Mouse (Mus musculus): ENCODE measurements around the gene Trim7. TPM values are rescaled to one million over a fixed set of nuclear protein-coding genes. Genes with fewer than 3 reads are reported as not detected.
"Not testable (repeated sequence)": the region's sequence is repeated elsewhere in the genome, so short reads cannot be mapped to it uniquely, and the experiment has no call there.

Gene Trim7
- polyA plus RNA-seq, 1 experiment from 2014 or later = 1.4 TPM

GRCm38 (mm10) chr11:48841213-48841612, 15.3 kb downstream of the Trim7 start:
- ATAC-seq = no peak
- 90% methylated on average over 5 of the region's 5 CpGs for WGBS
- no peak overlapping the region for H3K27ac ChIP-seq (ENCODE audit: low read length)

GRCm38 (mm10) chr11:48842378-48842792, 16.4 kb downstream of the Trim7 start:
- Histone ChIP-seq H3K4me1 (replicated peaks; ENCODE audit: control insufficient read depth, insufficient read depth, low read length) (peaks cover 6% of the 10 kb centered on the region), H3K4me2 (ENCODE audit: low read length) (no peak overlapping the region), H3K9ac (replicated peaks; ENCODE audit: low read depth, low read length) (no peak overlapping the region), H3K27ac (ENCODE audit: low read length) (no peak overlapping the region), H3K27me3 (replicated peaks; ENCODE audit: control insufficient read depth, insufficient read depth, low read length) (no peaks in the 10 kb centered on the region; the same call in 1 of the 2 replicates), H3K4me3 (replicated peaks; ENCODE audit: low read length) (no peak overlapping the region), H3K9me3 (ENCODE audit: control insufficient read depth, low read length) (no peaks in the 10 kb centered on the region), H3K36me3 (ENCODE audit: control insufficient read depth, insufficient read depth) (no peaks in the 10 kb centered on the region)
- ATAC-seq = no peak
- WGBS = 84% methylated on average over 4 of the region's 4 CpGs

More at GRCm38 (mm10) chr11:48841213-48841612, 15.3 kb downstream of the Trim7 start:
- Histone ChIP-seq H3K9ac (replicated peaks; ENCODE audit: low read depth, low read length) (no peak overlapping the region), H3K4me3 (replicated peaks; ENCODE audit: low read length) (no peak overlapping the region), H3K4me1 (replicated peaks; ENCODE audit: control insufficient read depth, insufficient read depth, low read length) (peaks cover 10% of the 10 kb centered on the region), H3K27me3 (replicated peaks; ENCODE audit: control insufficient read depth, insufficient read depth, low read length) (no peaks in the 10 kb centered on the region; the same call in 1 of the 2 replicates), H3K9me3 (ENCODE audit: control insufficient read depth, low read length) (no peaks in the 10 kb centered on the region), H3K36me3 (ENCODE audit: control insufficient read depth, insufficient read depth) (no peaks in the 10 kb centered on the region), H3K4me2 (ENCODE audit: low read length) (no peak overlapping the region)

- Histone ChIP-seq H3K27ac (ENCODE audit: low read length) (no peak overlapping the region), H3K4me3 (replicated peaks; ENCODE audit: low read length) (no peak overlapping the region), H3K4me2 (ENCODE audit: low read length) (no peak overlapping the region), H3K9me3 (ENCODE audit: control insufficient read depth, low read length) (no peaks in the 10 kb centered on the region), H3K27me3 (replicated peaks; ENCODE audit: control insufficient read depth, insufficient read depth, low read length) (no peaks in the 10 kb centered on the region; the same call in 1 of the 2 replicates), H3K4me1 (replicated peaks; ENCODE audit: control insufficient read depth, insufficient read depth, low read length) (peaks cover 6% of the 10 kb centered on the region), H3K36me3 (ENCODE audit: control insufficient read depth, insufficient read depth) (no peaks in the 10 kb centered on the region), H3K9ac (replicated peaks; ENCODE audit: low read depth, low read length) (no peak overlapping the region)
- no peak for ATAC-seq
- WGBS = 82% methylated on average over 11 of the region's 11 CpGs
These were observed 17.3 kb downstream of the Trim7 start for GRCm38 (mm10) chr11:48843202-48843601.

GRCm38 (mm10) chr11:48844309-48844708, 18.4 kb downstream of the Trim7 start:
- no peak for ATAC-seq
- H3K9me3 ChIP-seq (ENCODE audit: control insufficient read depth, low read length) = no peaks in the 10 kb centered on the region
- H3K4me1 ChIP-seq (replicated peaks; ENCODE audit: control insufficient read depth, insufficient read depth, low read length) = no peaks in the 10 kb centered on the region
- H3K36me3 ChIP-seq (ENCODE audit: control insufficient read depth, insufficient read depth) = no peaks in the 10 kb centered on the region
- H3K27ac ChIP-seq (ENCODE audit: low read length) = no peak overlapping the region
- no peak overlapping the region for H3K4me3 ChIP-seq (replicated peaks; ENCODE audit: low read length)
- H3K27me3 ChIP-seq (replicated peaks; ENCODE audit: control insufficient read depth, insufficient read depth, low read length) = no peaks in the 10 kb centered on the region; the same call in none of the 2 replicates
- H3K9ac ChIP-seq (replicated peaks; ENCODE audit: low read depth, low read length) = no peak overlapping the region
- H3K4me2 ChIP-seq (ENCODE audit: low read length) = no peak overlapping the region
- WGBS = 52% methylated on average over 6 of the region's 6 CpGs

GRCm38 (mm10) chr11:48845244-48845815, 19.4 kb downstream of the Trim7 start:
- Histone ChIP-seq H3K9ac (replicated peaks; ENCODE audit: low read depth, low read length) (no peak overlapping the region), H3K9me3 (ENCODE audit: control insufficient read depth, low read length) (no peaks in the 10 kb centered on the region), H3K27me3 (replicated peaks; ENCODE audit: control insufficient read depth, insufficient read depth, low read length) (no peaks in the 10 kb centered on the region; the same call in none of the 2 replicates), H3K36me3 (ENCODE audit: control insufficient read depth, insufficient read depth) (no peaks in the 10 kb centered on the region), H3K4me1 (replicated peaks; ENCODE audit: control insufficient read depth, insufficient read depth, low read length) (no peaks in the 10 kb centered on the region), H3K4me3 (replicated peaks; ENCODE audit: low read length) (no peak overlapping the region), H3K4me2 (ENCODE audit: low read length) (no peak overlapping the region), H3K27ac (ENCODE audit: low read length) (no peak overlapping the region)
- 35% methylated on average over 13 of the region's 13 CpGs for WGBS
- ATAC-seq = no peak

GRCm38 (mm10) chr11:48846362-48846761, 20.4 kb downstream of the Trim7 start:
- H3K27ac ChIP-seq (ENCODE audit: low read length); H3K4me2 ChIP-seq (ENCODE audit: low read length); H3K36me3 ChIP-seq (ENCODE audit: control insufficient read depth, insufficient read depth); H3K4me3 ChIP-seq (replicated peaks; ENCODE audit: low read length); ATAC-seq; H3K4me1 ChIP-seq (replicated peaks; ENCODE audit: control insufficient read depth, insufficient read depth, low read length); H3K9ac ChIP-seq (replicated peaks; ENCODE audit: low read depth, low read length); H3K27me3 ChIP-seq (replicated peaks; ENCODE audit: control insufficient read depth, insufficient read depth, low read length); H3K9me3 ChIP-seq (ENCODE audit: control insufficient read depth, low read length): not testable (repeated sequence)
- WGBS = 74% methylated on average over 2 of the region's 2 CpGs

GRCm38 (mm10) chr11:48846881-48847280, 20.9 kb downstream of the Trim7 start:
- ATAC-seq = no peak
- Histone ChIP-seq H3K9me3 (ENCODE audit: control insufficient read depth, low read length) (no peaks in the 10 kb centered on the region), H3K9ac (replicated peaks; ENCODE audit: low read depth, low read length) (no peak overlapping the region), H3K4me1 (replicated peaks; ENCODE audit: control insufficient read depth, insufficient read depth, low read length) (no peaks in the 10 kb centered on the region), H3K27ac (ENCODE audit: low read length) (no peak overlapping the region), H3K4me2 (ENCODE audit: low read length) (no peak overlapping the region), H3K4me3 (replicated peaks; ENCODE audit: low read length) (no peak overlapping the region), H3K36me3 (ENCODE audit: control insufficient read depth, insufficient read depth) (no peaks in the 10 kb centered on the region), H3K27me3 (replicated peaks; ENCODE audit: control insufficient read depth, insufficient read depth, low read length) (no peaks in the 10 kb centered on the region; the same call in none of the 2 replicates)
- 59% methylated on average over 5 of the region's 5 CpGs for WGBS

GRCm38 (mm10) chr11:48850240-48850639, 24.3 kb downstream of the Trim7 start:
- H3K4me1 ChIP-seq (replicated peaks; ENCODE audit: control insufficient read depth, insufficient read depth, low read length) = peaks cover 23% of the 10 kb centered on the region
- 37% methylated on average over 2 of the region's 2 CpGs for WGBS
- H3K4me3 ChIP-seq (replicated peaks; ENCODE audit: low read length) = no peak overlapping the region
- H3K9me3 ChIP-seq (ENCODE audit: control insufficient read depth, low read length) = no peaks in the 10 kb centered on the region
- no peak for ATAC-seq
- H3K27ac ChIP-seq (ENCODE audit: low read length) = no peak overlapping the region
- no peak overlapping the region for H3K4me2 ChIP-seq (ENCODE audit: low read length)
- no peak overlapping the region for H3K9ac ChIP-seq (replicated peaks; ENCODE audit: low read depth, low read length)
- H3K36me3 ChIP-seq (ENCODE audit: control insufficient read depth, insufficient read depth) = no peaks in the 10 kb centered on the region
- H3K27me3 ChIP-seq (replicated peaks; ENCODE audit: control insufficient read depth, insufficient read depth, low read length) = no peaks in the 10 kb centered on the region; the same call in 1 of the 2 replicates

GRCm38 (mm10) chr11:48851270-48851995, 25.5 kb downstream of the Trim7 start:
- no peaks in the 10 kb centered on the region for H3K36me3 ChIP-seq (ENCODE audit: control insufficient read depth, insufficient read depth)
- no peaks in the 10 kb centered on the region; the same call in 1 of the 2 replicates for H3K27me3 ChIP-seq (replicated peaks; ENCODE audit: control insufficient read depth, insufficient read depth, low read length)
- H3K4me3 ChIP-seq (replicated peaks; ENCODE audit: low read length) = no peak overlapping the region
- no peak overlapping the region for H3K27ac ChIP-seq (ENCODE audit: low read length)
- no peaks in the 10 kb centered on the region for H3K9me3 ChIP-seq (ENCODE audit: control insufficient read depth, low read length)
- 84% methylated on average over 4 of the region's 4 CpGs for WGBS
- no peak for ATAC-seq
- no peak overlapping the region for H3K9ac ChIP-seq (replicated peaks; ENCODE audit: low read depth, low read length)
- peaks cover 23% of the 10 kb centered on the region for H3K4me1 ChIP-seq (replicated peaks; ENCODE audit: control insufficient read depth, insufficient read depth, low read length)
- no peak overlapping the region for H3K4me2 ChIP-seq (ENCODE audit: low read length)
